Mouse (Mus musculus) megakaryocyte progenitor cell, adult 5-6 weeks (primary cell): ENCODE data around the gene Olfr156. TPM values are rescaled to one million over a fixed set of nuclear protein-coding genes. Genes with fewer than 3 reads are reported as not detected.

Source experiments
- total RNA-seq, 2 experiments: library from RNA; stranded (forward) in 1 of 2; stranded (reverse) in 1 of 2; fragments of 157-497, 149-512 nt in 1 of 2; fragments of 200-1000 nt in 1 of 2; gene quantifications; 2 replicates each; pipeline versions ENCODE4 v1.2.3 to v1.2.4; 2015 to 2017

The Olfr156 gene
- total RNA-seq, 2 experiments from 2014 or later: not detected

Other genes starting within 250 kb of the Olfr156 start
- 20.6 and 23.3 TPM in 2 replicates for gene Rgp1, start 245.2 kb downstream of the Olfr156 start, total RNA-seq (2015)
- gene Rgp1, start 245.2 kb downstream of the Olfr156 start, total RNA-seq (2017): 8.7 and 14.5 TPM in 2 replicates
- 4.8 and 9.3 TPM in 2 replicates for gene Gba2, start 245.0 kb downstream of the Olfr156 start, total RNA-seq (2015)
- gene Gba2, start 245.0 kb downstream of the Olfr156 start, total RNA-seq (2017): 7.2 and 8.1 TPM in 2 replicates
- not detected in 2 replicates for gene Msmp, start 239.4 kb downstream of the Olfr156 start, total RNA-seq (2015)
- not detected in 2 replicates for gene Msmp, start 239.4 kb downstream of the Olfr156 start, total RNA-seq (2017)
- gene Npr2, start 192.0 kb downstream of the Olfr156 start, total RNA-seq (2015): 0.30 and 1.4 TPM in 2 replicates
- 0.21 and 1.3 TPM in 2 replicates for gene Npr2, start 192.0 kb downstream of the Olfr156 start, total RNA-seq (2017)
- gene Spag8, start 170.3 kb downstream of the Olfr156 start, total RNA-seq (2015): 0.22 TPM in 1 of 2 replicates, not detected in the other
- 0.71 TPM in 1 of 2 replicates, not detected in the other for gene Spag8, start 170.3 kb downstream of the Olfr156 start, total RNA-seq (2017)
- gene Hint2, start 167.4 kb downstream of the Olfr156 start, total RNA-seq (2015): 36.5 and 52.7 TPM in 2 replicates
- gene Hint2, start 167.4 kb downstream of the Olfr156 start, total RNA-seq (2017): 43.1 and 58.6 TPM in 2 replicates
- 0.47 and 0.95 TPM in 2 replicates for gene Tmem8b, start 154.9 kb downstream of the Olfr156 start, total RNA-seq (2015)
- 0.25 and 0.61 TPM in 2 replicates for gene Tmem8b, start 154.9 kb downstream of the Olfr156 start, total RNA-seq (2017)
- gene Fam221b, start 154.8 kb downstream of the Olfr156 start, total RNA-seq (2015): 0.07 TPM in 2 replicates
- gene Fam221b, start 154.8 kb downstream of the Olfr156 start, total RNA-seq (2017): 0.44 and 0.62 TPM in 2 replicates
- not detected in 2 replicates for gene Olfr70, start 123.1 kb downstream of the Olfr156 start, total RNA-seq (2015)
- not detected in 2 replicates for gene Olfr70, start 123.1 kb downstream of the Olfr156 start, total RNA-seq (2017)
- gene Olfr71, start 113.6 kb downstream of the Olfr156 start, total RNA-seq (2015): not detected in 2 replicates
- not detected in 2 replicates for gene Olfr71, start 113.6 kb downstream of the Olfr156 start, total RNA-seq (2017)
- gene Hrct1, start 96.7 kb downstream of the Olfr156 start, total RNA-seq (2015): not detected in 2 replicates
- not detected in 2 replicates for gene Hrct1, start 96.7 kb downstream of the Olfr156 start, total RNA-seq (2017)
- gene Spaar, start 93.9 kb downstream of the Olfr156 start, total RNA-seq (2015): not detected in 2 replicates
- gene Spaar, start 93.9 kb downstream of the Olfr156 start, total RNA-seq (2017): not detected in 2 replicates
- gene Olfr159, start 52.9 kb downstream of the Olfr156 start, total RNA-seq (2015): not detected in 2 replicates
- gene Olfr159, start 52.9 kb downstream of the Olfr156 start, total RNA-seq (2017): not detected in 2 replicates
- gene Olfr157, start 16.3 kb upstream of the Olfr156 start, total RNA-seq (2015): not detected in 2 replicates
- gene Olfr157, start 16.3 kb upstream of the Olfr156 start, total RNA-seq (2017): not detected in 2 replicates
- gene Olfr155, start 27.7 kb upstream of the Olfr156 start, total RNA-seq (2015): not detected in 2 replicates
- gene Olfr155, start 27.7 kb upstream of the Olfr156 start, total RNA-seq (2017): not detected in 2 replicates
- gene Reck, start 51.6 kb upstream of the Olfr156 start, total RNA-seq (2015): 1.5 and 1.8 TPM in 2 replicates
- 1.1 and 4.4 TPM in 2 replicates for gene Reck, start 51.6 kb upstream of the Olfr156 start, total RNA-seq (2017)
- gene Glipr2, start 133.5 kb upstream of the Olfr156 start, total RNA-seq (2015): 12.6 and 14.7 TPM in 2 replicates
- gene Glipr2, start 133.5 kb upstream of the Olfr156 start, total RNA-seq (2017): 18.0 and 19.4 TPM in 2 replicates
- not detected in 2 replicates for gene Ccin, start 159.6 kb upstream of the Olfr156 start, total RNA-seq (2015)
- not detected in 2 replicates for gene Ccin, start 159.6 kb upstream of the Olfr156 start, total RNA-seq (2017)
- gene Clta, start 180.6 kb upstream of the Olfr156 start, total RNA-seq (2015): 302 and 347 TPM in 2 replicates
- gene Clta, start 180.6 kb upstream of the Olfr156 start, total RNA-seq (2017): 439 and 441 TPM in 2 replicates